ENCODE assay signal across 25 mouse cellular contexts in the genomic region with DNA sequence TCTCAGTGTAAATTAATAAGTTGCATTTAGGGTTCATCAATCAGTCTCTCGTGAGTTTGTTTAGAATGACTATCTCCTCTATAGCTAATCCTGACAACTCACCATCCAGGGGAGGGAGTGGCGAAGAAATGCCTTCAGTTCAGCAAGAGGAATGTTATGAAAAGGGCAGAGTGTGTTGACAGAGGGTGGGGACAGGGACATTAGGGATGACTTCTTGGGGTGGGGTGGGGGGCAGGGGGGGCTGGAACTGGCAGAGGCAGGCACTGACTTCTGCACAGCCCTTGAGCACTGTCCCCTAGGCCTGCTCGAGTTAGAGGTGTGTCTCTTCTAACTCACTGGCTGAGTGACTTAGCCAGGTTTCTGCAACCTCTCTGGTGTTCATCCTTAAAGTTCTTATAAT. TPM values are rescaled to one million over a fixed set of nuclear protein-coding genes. Genes with fewer than 3 reads are reported as not detected.
DNase-seq lines count a peak whose midpoint lies in the region; ATAC-seq and TF ChIP-seq lines count a peak whose summit lies in the region.
"Had no signal": no experiment of that assay in that cellular context is flagged by ENCODE, and none has a peak within 500 bp of the region (broad histone marks: within the 10 kb centered on the region; RNA-seq: fewer than 3 reads in every experiment).

No protein-coding gene starts in this region.

- peaks cover 9% of the 10 kb centered on the region for H3K36me3 ChIP-seq in heart, adult 2 months (ENCODE audit: control insufficient read depth, insufficient read depth, low read length)
- no peaks in the 10 kb centered on the region for H3K36me3 ChIP-seq in liver, embryonic 11.5 days (ENCODE audit: control insufficient read depth, insufficient read depth, low read length)
- H3K36me3 ChIP-seq in liver, postnatal 0 days (replicated peaks; ENCODE audit: insufficient read depth, low read length) = no peaks in the 10 kb centered on the region
- no peaks in the 10 kb centered on the region for H3K36me3 ChIP-seq in intestine, embryonic 16.5 days (ENCODE audit: control insufficient read depth, insufficient read depth, low read length)
- no peaks in the 10 kb centered on the region for H3K36me3 ChIP-seq in neural tube, embryonic 15.5 days
- H3K36me3 ChIP-seq: embryonic facial prominence, embryonic 12.5 days; embryonic facial prominence, embryonic 15.5 days had no signal

- intact Hi-C loops in heart, adult 2 months (cut with DNase I) = no loop called here
- intact Hi-C loops in heart, postnatal 36 days (cut with DNase I) = no loop called here

- no peak for TF ChIP-seq EP300 in heart, adult 2 months (IDR thresholded peaks at IDR 0.05; ENCODE audit: insufficient read depth, low read depth, low read length)
- no peak for TF ChIP-seq EP300 in liver, postnatal 0 days (IDR thresholded peaks at IDR 0.05; ENCODE audit: low read depth)

- H3K79me2 ChIP-seq in heart, adult 2 months (replicated peaks; ENCODE audit: control insufficient read depth, insufficient read depth, low read length) = no peaks in the 10 kb centered on the region

- no peak overlapping the region for H3K4me2 ChIP-seq in liver, embryonic 11.5 days
- no peak overlapping the region for H3K4me2 ChIP-seq in liver, postnatal 0 days (ENCODE audit: low read depth, low read length)
- H3K4me2 ChIP-seq in intestine, embryonic 16.5 days (ENCODE audit: low read depth, low read length) = no peak overlapping the region
- no peak overlapping the region for H3K4me2 ChIP-seq in neural tube, embryonic 15.5 days
- H3K4me2 ChIP-seq: embryonic facial prominence, embryonic 12.5 days; embryonic facial prominence, embryonic 15.5 days; hindbrain, embryonic 14.5 days had no signal

- TF ChIP-seq POLR2A in heart, adult 2 months (IDR thresholded peaks at IDR 0.05; ENCODE audit: insufficient read depth, low read depth, low read length) = no peak

- WGBS in heart, adult 2 months = 77% methylated on average over 3 of the region's 3 CpGs
- 61% methylated on average over 3 of the region's 3 CpGs for WGBS in liver, embryonic 11.5 days
- 53% methylated on average over 3 of the region's 3 CpGs for WGBS in liver, postnatal 0 days (ENCODE audit: insufficient replicate concordance)
- 33% methylated on average over 3 of the region's 3 CpGs for WGBS in intestine, embryonic 16.5 days
- 75% methylated on average over 3 of the region's 3 CpGs for WGBS in neural tube, embryonic 15.5 days

- H3K4me3 ChIP-seq in heart, adult 2 months = no peak overlapping the region
- no peak overlapping the region for H3K4me3 ChIP-seq in liver, embryonic 11.5 days (ENCODE audit: low read depth, low read length)
- no peak overlapping the region for H3K4me3 ChIP-seq in liver, postnatal 0 days (ENCODE audit: low read depth, low read length)
- no peak overlapping the region for H3K4me3 ChIP-seq in intestine, embryonic 16.5 days (ENCODE audit: low read length)
- H3K4me3 ChIP-seq in neural tube, embryonic 15.5 days (replicated peaks) = no peak overlapping the region
- H3K4me3 ChIP-seq: embryonic facial prominence, embryonic 12.5 days; embryonic facial prominence, embryonic 15.5 days had no signal

- no peak for DNase-seq in heart, adult 2 months
- DNase-seq in heart, postnatal 36 days = no peak
- peak; percentile 28 for DNase-seq in liver, embryonic 11.5 days (ENCODE audit: low spot score)
- DNase-seq in liver, postnatal 0 days = no peak
- DNase-seq: adrenal gland, adult 2 months; adrenal gland, postnatal 14 days; cerebellum, adult 11 months; cerebellum, adult 2 months; cerebellum, adult 9-11 months; cerebellum, postnatal 25 days; forebrain, postnatal 0 days; gastrocnemius, postnatal 36 days; heart, postnatal 10 days; heart, postnatal 4 days had no signal

- no peaks in the 10 kb centered on the region for H3K9me3 ChIP-seq in liver, embryonic 11.5 days (ENCODE audit: control insufficient read depth, low read length)
- no peaks in the 10 kb centered on the region for H3K9me3 ChIP-seq in liver, postnatal 0 days (ENCODE audit: low read length)
- no peaks in the 10 kb centered on the region for H3K9me3 ChIP-seq in intestine, embryonic 16.5 days (ENCODE audit: control insufficient read depth, low read length)
- no peaks in the 10 kb centered on the region for H3K9me3 ChIP-seq in neural tube, embryonic 15.5 days (replicated peaks)
- H3K9me3 ChIP-seq: embryonic facial prominence, embryonic 12.5 days; embryonic facial prominence, embryonic 15.5 days had no signal

- H3K4me1 ChIP-seq in heart, adult 2 months (ENCODE audit: control insufficient read depth, insufficient read depth, low read length) = peaks cover 17% of the 10 kb centered on the region
- peaks cover 8% of the 10 kb centered on the region; the same call in 1 of the 2 replicates for H3K4me1 ChIP-seq in liver, embryonic 11.5 days (replicated peaks; ENCODE audit: control insufficient read depth, insufficient read depth, low read length)
- H3K4me1 ChIP-seq in liver, postnatal 0 days (ENCODE audit: insufficient read depth) = no peaks in the 10 kb centered on the region
- peaks cover 21% of the 10 kb centered on the region for H3K4me1 ChIP-seq in intestine, embryonic 16.5 days (ENCODE audit: control insufficient read depth, insufficient read depth, low read length)
- H3K4me1 ChIP-seq in neural tube, embryonic 15.5 days = no peaks in the 10 kb centered on the region
- H3K4me1 ChIP-seq: embryonic facial prominence, embryonic 12.5 days; embryonic facial prominence, embryonic 15.5 days had no signal

- no peaks in the 10 kb centered on the region for H3K27me3 ChIP-seq in heart, adult 2 months (ENCODE audit: control insufficient read depth, insufficient read depth, low read length)
- no peaks in the 10 kb centered on the region for H3K27me3 ChIP-seq in liver, embryonic 11.5 days (replicated peaks; ENCODE audit: control insufficient read depth, insufficient read depth, low read length)
- H3K27me3 ChIP-seq in liver, postnatal 0 days (ENCODE audit: insufficient read depth, low read length) = no peaks in the 10 kb centered on the region
- no peaks in the 10 kb centered on the region for H3K27me3 ChIP-seq in intestine, embryonic 16.5 days (replicated peaks; ENCODE audit: control insufficient read depth, insufficient read depth, low read length)
- no peaks in the 10 kb centered on the region for H3K27me3 ChIP-seq in neural tube, embryonic 15.5 days (replicated peaks)
- H3K27me3 ChIP-seq: embryonic facial prominence, embryonic 12.5 days; embryonic facial prominence, embryonic 15.5 days had no signal

- peak overlapping the region; percentile 38 for H3K27ac ChIP-seq in heart, adult 2 months
- 0 out of 2 replicates have a peak overlapping the region, but pooled peaks have one; percentile 13 for H3K27ac ChIP-seq in liver, embryonic 11.5 days (ENCODE audit: low read depth, low read length)
- H3K27ac ChIP-seq in liver, postnatal 0 days (ENCODE audit: low read depth) = no peak overlapping the region
- no peak overlapping the region for H3K27ac ChIP-seq in intestine, embryonic 16.5 days (ENCODE audit: low read length)
- H3K27ac ChIP-seq in neural tube, embryonic 15.5 days (replicated peaks) = no peak overlapping the region
- H3K27ac ChIP-seq: embryonic facial prominence, embryonic 12.5 days; embryonic facial prominence, embryonic 15.5 days; hindbrain, embryonic 14.5 days; hindbrain, postnatal 0 days had no signal

- H3K9ac ChIP-seq in heart, adult 2 months (ENCODE audit: low read depth, low read length) = no peak overlapping the region
- no peak overlapping the region for H3K9ac ChIP-seq in liver, embryonic 11.5 days (ENCODE audit: low read depth, low read length)
- H3K9ac ChIP-seq in liver, postnatal 0 days (replicated peaks) = no peak overlapping the region
- H3K9ac ChIP-seq in intestine, embryonic 16.5 days (ENCODE audit: low read depth, low read length) = no peak overlapping the region
- H3K9ac ChIP-seq in neural tube, embryonic 15.5 days (replicated peaks) = no peak overlapping the region
- H3K9ac ChIP-seq: embryonic facial prominence, embryonic 12.5 days; embryonic facial prominence, embryonic 15.5 days; forebrain, postnatal 0 days; hindbrain, embryonic 14.5 days had no signal

- no peak for ATAC-seq in liver, embryonic 11.5 days (replicated peaks; ENCODE audit: low FRiP score)
- no peak for ATAC-seq in liver, postnatal 0 days
- peak; percentile 44; the same call in 1 of the 2 replicates for ATAC-seq in intestine, embryonic 16.5 days
- no peak for ATAC-seq in neural tube, embryonic 15.5 days (ENCODE audit: low FRiP score)
- ATAC-seq: CD4-positive, CD25-positive, alpha-beta regulatory T cell, adult 4 months; forebrain, embryonic 14.5 days; forebrain, postnatal 0 days; hindbrain, postnatal 0 days; inflammation-experienced regulatory T-cells, adult 6 months had no signal

- TF ChIP-seq CTCF in heart, adult 2 months (IDR thresholded peaks at IDR 0.05) = no peak
- TF ChIP-seq CTCF in liver, postnatal 0 days (IDR thresholded peaks at IDR 0.05; ENCODE audit: low read depth) = no peak

RNA-seq across cellular contexts. Expression of gene Slc43a3, which starts 18.2 kb away (rescaled TPM):
- total RNA-seq in heart, adult 2 months (2021) = 10 to 100 TPM; 62.6 to 79.1 TPM
- polyA plus RNA-seq in heart, adult 2 months (2012; rRNA removed) = 101 and 141 TPM in 2 replicates
- total RNA-seq in heart, postnatal 36 days (2021) = 100 to 1,000 TPM in 1 of 2 experiments, 10 to 100 TPM in 1; 58.7 to 102 TPM
- 107 and 111 TPM in 2 replicates for polyA plus RNA-seq in liver, embryonic 11.5 days (2014; fragmentation: Nextera tagmentation; extraction: Ambion mirVana)
- polyA plus RNA-seq in liver, postnatal 0 days (2015; fragmentation: Nextera tagmentation; extraction: Ambion mirVana) = 45.5 and 48.5 TPM in 2 replicates
- polyA plus RNA-seq in intestine, embryonic 16.5 days (2015; fragmentation: Nextera tagmentation; extraction: Ambion mirVana) = 43.7 and 47.7 TPM in 2 replicates
- 5.7 and 15.2 TPM in 2 replicates for polyA plus RNA-seq in neural tube, embryonic 15.5 days (2015; fragmentation: Nextera tagmentation; extraction: Ambion mirVana)

RNA-seq across cellular contexts. Expression of gene Rtn4rl2, which starts 31.7 kb away (rescaled TPM):
- total RNA-seq in heart, adult 2 months (2021) = 1 to 10 TPM; 3.6 to 3.8 TPM
- 2.6 and 6.1 TPM in 2 replicates for polyA plus RNA-seq in heart, adult 2 months (2012; rRNA removed)
- total RNA-seq in heart, postnatal 36 days (2021) = 1 to 10 TPM; 2.6 to 3.2 TPM
- polyA plus RNA-seq in liver, embryonic 11.5 days (2014; fragmentation: Nextera tagmentation; extraction: Ambion mirVana) = 0.66 and 1.2 TPM in 2 replicates
- polyA plus RNA-seq in liver, postnatal 0 days (2015; fragmentation: Nextera tagmentation; extraction: Ambion mirVana) = 0.14 and 0.31 TPM in 2 replicates
- polyA plus RNA-seq in intestine, embryonic 16.5 days (2015; fragmentation: Nextera tagmentation; extraction: Ambion mirVana) = 0.57 and 0.61 TPM in 2 replicates
- 3.6 and 3.9 TPM in 2 replicates for polyA plus RNA-seq in neural tube, embryonic 15.5 days (2015; fragmentation: Nextera tagmentation; extraction: Ambion mirVana)
- total RNA-seq: common myeloid progenitor, adult 5-6 weeks; granulocyte monocyte progenitor cell, adult 5-6 weeks had no signal
- polyA plus RNA-seq: CD4-positive, CD25-positive, alpha-beta regulatory T cell, adult 4 months; inflammation-experienced regulatory T-cells, adult 6 months had no signal

Comparison
In these comparisons a context has a peak if more than half of its experiments do, and no peak if none do; other contexts are left out.
1. H3K27ac ChIP-seq: peak in heart, adult 2 months (single experiment) and liver, embryonic 11.5 days (single experiment); none in liver, postnatal 0 days (single experiment), intestine, embryonic 16.5 days (single experiment) and neural tube, embryonic 15.5 days (single experiment).